Mouse (Mus musculus): ENCODE measurements around the gene Pja2. TPM values are rescaled to one million over a fixed set of nuclear protein-coding genes. Genes with fewer than 3 reads are reported as not detected.
"Not testable (repeated sequence)": the region's sequence is repeated elsewhere in the genome, so short reads cannot be mapped to it uniquely, and the experiment has no call there.

Pja2 gene
- total RNA-seq, 1 experiment: 12.6 TPM

DNA sequence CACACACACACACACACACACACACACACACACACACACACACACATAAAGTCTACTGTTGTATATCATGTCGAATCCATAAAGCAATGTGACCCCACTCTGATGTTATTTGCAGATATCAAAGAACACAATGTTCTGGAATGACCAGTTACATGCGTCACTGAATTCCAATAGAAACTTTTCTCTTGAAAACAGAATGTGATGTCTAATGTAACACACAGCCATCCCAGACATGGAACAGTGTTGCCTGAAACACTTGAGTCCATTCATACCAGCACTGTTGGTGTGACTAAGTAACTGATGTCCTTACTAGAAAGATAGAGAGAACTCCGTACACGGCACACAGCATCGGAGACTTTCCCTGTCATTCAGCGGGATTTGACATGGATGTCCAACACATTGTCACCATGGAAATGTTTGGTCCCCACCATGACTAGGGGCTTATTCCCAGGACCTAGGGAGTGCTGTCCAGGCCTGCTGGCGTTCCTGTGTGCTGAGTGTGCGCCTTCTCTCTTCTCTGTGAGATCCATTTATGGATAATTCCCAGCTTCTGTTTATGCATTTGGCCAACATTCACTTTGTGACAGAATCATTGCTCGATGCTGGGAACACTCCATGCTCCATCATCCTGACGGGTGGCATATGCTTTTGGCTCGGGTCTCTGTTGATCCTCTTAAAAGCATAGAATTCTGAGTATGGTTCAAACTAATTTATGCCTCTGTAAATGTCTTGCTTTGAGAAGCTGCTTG lies 90.0 kb downstream of the Pja2 start:
- no peaks in the 10 kb centered on the region for H3K4me1 ChIP-seq (ENCODE audit: control insufficient read depth in 2 of 2, insufficient read depth in 2 of 2, low read length in 2 of 2, poor library complexity in 1 of 2)
- no peaks in the 10 kb centered on the region for H3K9me3 ChIP-seq (ENCODE audit: control insufficient read depth, insufficient read depth, low read depth, low read length)
- TF ChIP-seq MAFK (IDR thresholded peaks at IDR 0.05; ENCODE audit: insufficient read depth, low read depth, low read length) (no peak), ZC3H11A (IDR thresholded peaks at IDR 0.05; ENCODE audit: borderline replicate concordance, low read depth, low read length) (no peak), ZNF384 (IDR thresholded peaks at IDR 0.05; ENCODE audit: low read depth, low read length) (no peak), HCFC1 (IDR thresholded peaks at IDR 0.05; ENCODE audit: borderline replicate concordance, insufficient read depth, low read length) (no peak), CHD2 (IDR thresholded peaks at IDR 0.05; ENCODE audit: low read depth, low read length) (no peak)
- H3K36me3 ChIP-seq (ENCODE audit: control insufficient read depth, insufficient read depth, low read length, poor library complexity, severe bottlenecking): no peaks in the 10 kb centered on the region
- no peak overlapping the region for H3K27ac ChIP-seq (ENCODE audit: insufficient read depth, low read depth, low read length, poor library complexity, severe bottlenecking)
- H3K9ac ChIP-seq (ENCODE audit: insufficient read depth, low read depth, low read length, poor library complexity, severe bottlenecking): no peak overlapping the region
- no peak overlapping the region for H3K4me3 ChIP-seq (ENCODE audit: insufficient read depth in 1 of 2, low read depth in 1 of 2, low read length in 2 of 2, poor library complexity in 1 of 2, severe bottlenecking in 1 of 2)
- in situ Hi-C loops (cut with MboI; ENCODE audit: low sequenced_read_pairs in 2 of 2, unreplicated experiment in 2 of 2): no loop called here
- DNase-seq (ENCODE audit: low read depth, low spot score): no peak

DNA sequence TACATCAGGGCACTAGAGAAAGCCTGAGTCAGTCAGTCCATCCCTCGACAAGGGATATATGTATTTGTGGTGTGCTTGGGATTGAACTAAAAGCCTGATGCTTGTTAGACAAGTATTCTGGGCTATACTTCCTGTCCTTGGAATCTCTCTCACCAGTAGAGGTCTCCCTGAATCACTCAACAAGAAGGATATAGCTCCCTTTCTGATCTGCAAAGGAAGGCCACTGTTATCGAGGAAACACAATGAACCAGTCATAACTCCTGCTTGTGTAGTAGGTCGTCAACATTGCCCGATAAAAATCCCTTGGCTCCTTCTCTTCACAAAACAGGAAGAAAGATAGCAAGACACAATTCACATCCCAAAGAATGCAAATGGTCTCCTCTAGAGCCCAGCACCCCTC lies 99.6 kb downstream of the Pja2 start:
- no peaks in the 10 kb centered on the region for H3K36me3 ChIP-seq (ENCODE audit: control insufficient read depth, insufficient read depth, low read length, poor library complexity, severe bottlenecking)
- H3K4me1 ChIP-seq (ENCODE audit: control insufficient read depth in 2 of 2, insufficient read depth in 2 of 2, low read length in 2 of 2, poor library complexity in 1 of 2): peaks cover 0 to 3% of the 10 kb centered on the region in 2 experiments; a peak in 1 of 4 replicates
- H3K4me3 ChIP-seq (ENCODE audit: insufficient read depth in 1 of 2, low read depth in 1 of 2, low read length in 2 of 2, poor library complexity in 1 of 2, severe bottlenecking in 1 of 2): no peak overlapping the region
- DNase-seq (ENCODE audit: low read depth, low spot score): no peak
- no peak for TF ChIP-seq ZC3H11A (IDR thresholded peaks at IDR 0.05; ENCODE audit: borderline replicate concordance, low read depth, low read length)
- TF ChIP-seq HCFC1 (IDR thresholded peaks at IDR 0.05; ENCODE audit: borderline replicate concordance, insufficient read depth, low read length): no peak
- no peak for TF ChIP-seq CHD2 (IDR thresholded peaks at IDR 0.05; ENCODE audit: low read depth, low read length)
- TF ChIP-seq ZNF384 (IDR thresholded peaks at IDR 0.05; ENCODE audit: low read depth, low read length): no peak
- no peak for TF ChIP-seq MAFK (IDR thresholded peaks at IDR 0.05; ENCODE audit: insufficient read depth, low read depth, low read length)
- H3K9me3 ChIP-seq (ENCODE audit: control insufficient read depth, insufficient read depth, low read depth, low read length): no peaks in the 10 kb centered on the region
- H3K9ac ChIP-seq (ENCODE audit: insufficient read depth, low read depth, low read length, poor library complexity, severe bottlenecking): no peak overlapping the region
- in situ Hi-C loops (cut with MboI; ENCODE audit: low sequenced_read_pairs in 2 of 2, unreplicated experiment in 2 of 2): no loop called here
- no peak overlapping the region for H3K27ac ChIP-seq (ENCODE audit: insufficient read depth, low read depth, low read length, poor library complexity, severe bottlenecking)

DNA sequence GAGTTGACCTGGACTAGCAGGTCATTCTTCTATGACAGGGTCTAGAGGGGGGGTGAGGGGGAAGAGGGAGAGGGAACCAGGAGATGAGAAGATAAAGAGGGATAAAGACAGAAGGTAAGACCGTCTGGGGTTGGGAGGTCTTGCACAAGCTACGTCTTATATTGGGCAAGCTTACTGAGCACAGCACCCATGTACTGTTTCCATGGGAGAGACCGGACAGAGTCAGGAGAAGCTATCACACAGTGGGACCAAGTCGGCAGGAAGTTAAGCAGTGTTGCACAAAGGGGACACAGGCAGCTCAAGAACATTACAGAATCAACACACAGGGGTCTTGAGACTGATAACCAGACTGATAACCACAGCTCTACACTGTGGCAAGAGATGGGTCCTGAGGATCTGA lies 100.1 kb downstream of the Pja2 start:
- DNase-seq (ENCODE audit: low read depth, low spot score); H3K27ac ChIP-seq (ENCODE audit: insufficient read depth, low read depth, low read length, poor library complexity, severe bottlenecking); H3K9me3 ChIP-seq (ENCODE audit: control insufficient read depth, insufficient read depth, low read depth, low read length); in situ Hi-C loops (cut with MboI; ENCODE audit: low sequenced_read_pairs in 2 of 2, unreplicated experiment in 2 of 2); H3K4me1 ChIP-seq (ENCODE audit: control insufficient read depth in 2 of 2, insufficient read depth in 2 of 2, low read length in 2 of 2, poor library complexity in 1 of 2); H3K9ac ChIP-seq (ENCODE audit: insufficient read depth, low read depth, low read length, poor library complexity, severe bottlenecking); H3K36me3 ChIP-seq (ENCODE audit: control insufficient read depth, insufficient read depth, low read length, poor library complexity, severe bottlenecking); H3K4me3 ChIP-seq (ENCODE audit: insufficient read depth in 1 of 2, low read depth in 1 of 2, low read length in 2 of 2, poor library complexity in 1 of 2, severe bottlenecking in 1 of 2): not testable (repeated sequence)

DNA sequence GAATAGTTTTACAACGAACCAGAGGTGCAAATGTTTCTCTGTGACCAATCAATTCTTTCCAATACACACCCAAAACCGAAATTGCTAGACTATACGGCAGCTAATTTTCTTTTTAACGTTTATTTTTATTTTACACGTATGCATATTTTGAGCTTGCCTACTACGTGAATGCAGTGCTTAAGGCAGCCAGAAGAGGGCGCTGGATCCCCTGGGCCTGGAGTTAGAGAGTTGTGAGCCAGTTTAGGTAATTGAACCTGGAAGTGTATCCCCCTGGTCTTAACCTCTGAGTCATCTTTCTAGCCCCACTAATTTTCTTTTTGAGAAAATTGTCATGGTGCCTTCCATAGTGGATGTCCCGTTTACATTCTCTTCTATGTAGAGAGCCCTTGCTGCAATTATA lies 100.5 kb downstream of the Pja2 start:
- in situ Hi-C loops (cut with MboI; ENCODE audit: low sequenced_read_pairs in 2 of 2, unreplicated experiment in 2 of 2): no loop called here
- H3K9ac ChIP-seq (ENCODE audit: insufficient read depth, low read depth, low read length, poor library complexity, severe bottlenecking): no peak overlapping the region
- H3K9me3 ChIP-seq (ENCODE audit: control insufficient read depth, insufficient read depth, low read depth, low read length): no peaks in the 10 kb centered on the region
- no peaks in the 10 kb centered on the region for H3K36me3 ChIP-seq (ENCODE audit: control insufficient read depth, insufficient read depth, low read length, poor library complexity, severe bottlenecking)
- no peak overlapping the region for H3K4me3 ChIP-seq (ENCODE audit: insufficient read depth in 1 of 2, low read depth in 1 of 2, low read length in 2 of 2, poor library complexity in 1 of 2, severe bottlenecking in 1 of 2)
- peaks cover 0 to 3% of the 10 kb centered on the region in 2 experiments; a peak in 1 of 4 replicates for H3K4me1 ChIP-seq (ENCODE audit: control insufficient read depth in 2 of 2, insufficient read depth in 2 of 2, low read length in 2 of 2, poor library complexity in 1 of 2)
- peak; percentile 47 for DNase-seq (ENCODE audit: low read depth, low spot score)
- H3K27ac ChIP-seq (ENCODE audit: insufficient read depth, low read depth, low read length, poor library complexity, severe bottlenecking): no peak overlapping the region
- TF ChIP-seq HCFC1 (IDR thresholded peaks at IDR 0.05; ENCODE audit: borderline replicate concordance, insufficient read depth, low read length) (no peak), ZC3H11A (IDR thresholded peaks at IDR 0.05; ENCODE audit: borderline replicate concordance, low read depth, low read length) (peak; percentile 46)

Data from ES-E14 (cell line).